Mouse (Mus musculus): ENCODE data around the gene Jak1. TPM values are rescaled to one million over a fixed set of nuclear protein-coding genes. Genes with fewer than 3 reads are reported as not detected.

Jak1 gene
- total RNA-seq, 1 experiment: 22.5 TPM

DNA sequence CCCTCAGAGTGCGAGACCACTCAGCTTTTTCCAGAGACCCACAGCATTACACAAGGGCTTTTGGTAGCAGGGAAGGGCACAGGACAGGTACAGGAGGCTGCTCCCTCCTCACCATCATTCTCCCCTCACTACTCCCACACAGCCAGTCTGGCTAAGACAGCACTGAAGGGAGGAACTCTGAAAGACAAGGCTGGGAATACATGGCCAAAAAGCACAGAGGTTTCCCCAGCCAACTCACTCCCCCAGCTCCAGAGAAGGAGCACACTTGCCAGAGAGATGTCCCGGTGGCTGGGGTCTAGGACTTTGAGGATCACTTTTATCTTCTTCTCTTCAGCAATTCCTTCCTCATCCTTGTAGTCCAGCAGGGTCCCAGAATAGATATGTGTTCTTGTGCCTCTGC is 100.9 kb downstream of the Jak1 start:
- peaks cover 8% of the 10 kb centered on the region; the same call in 1 of the 2 replicates for H3K36me3 ChIP-seq (ENCODE audit: control insufficient read depth, insufficient read depth, low read length, poor library complexity, severe bottlenecking)
- H3K9me3 ChIP-seq (ENCODE audit: control insufficient read depth, insufficient read depth, low read depth, low read length): no peaks in the 10 kb centered on the region
- H3K9ac ChIP-seq (ENCODE audit: insufficient read depth, low read depth, low read length, poor library complexity, severe bottlenecking): no peak overlapping the region
- no peaks in the 10 kb centered on the region for H3K4me1 ChIP-seq (ENCODE audit: control insufficient read depth in 2 of 2, insufficient read depth in 2 of 2, low read length in 2 of 2, poor library complexity in 1 of 2)
- DNase-seq (ENCODE audit: low read depth, low spot score): no peak
- no peak overlapping the region for H3K4me3 ChIP-seq (ENCODE audit: insufficient read depth in 1 of 2, low read depth in 1 of 2, low read length in 2 of 2, poor library complexity in 1 of 2, severe bottlenecking in 1 of 2)
- in situ Hi-C loops (cut with MboI; ENCODE audit: low sequenced_read_pairs in 2 of 2, unreplicated experiment in 2 of 2): loop anchor here in 1 of 2 experiments (10.0 kb wide), 1 partner anchor 161 kb away; no protein-coding TSS in a partner anchor
- TF ChIP-seq MAFK (IDR thresholded peaks at IDR 0.05; ENCODE audit: insufficient read depth, low read depth, low read length) (no peak), CHD2 (IDR thresholded peaks at IDR 0.05; ENCODE audit: low read depth, low read length) (no peak)
- no peak overlapping the region for H3K27ac ChIP-seq (ENCODE audit: insufficient read depth, low read depth, low read length, poor library complexity, severe bottlenecking)

DNA sequence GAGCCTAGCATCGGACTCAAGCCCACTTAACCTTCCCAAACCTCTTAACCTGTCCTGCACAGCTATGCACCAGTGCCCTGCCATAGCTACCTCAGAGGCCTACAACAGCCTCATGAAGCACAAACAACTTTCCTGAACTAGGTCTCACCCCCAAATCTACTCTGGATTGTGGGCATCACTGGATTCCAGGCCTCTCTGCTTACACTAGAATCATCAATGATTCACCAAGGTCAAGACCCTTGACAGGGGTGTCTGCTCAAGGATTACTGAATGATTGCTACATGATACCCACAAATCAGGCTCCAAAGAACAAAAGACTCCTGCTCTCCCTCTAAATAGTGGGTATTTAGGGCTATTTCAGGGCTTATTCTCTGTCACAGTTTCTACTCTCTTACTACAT is 104.3 kb downstream of the Jak1 start:
- no peak overlapping the region for H3K4me3 ChIP-seq (ENCODE audit: insufficient read depth in 1 of 2, low read depth in 1 of 2, low read length in 2 of 2, poor library complexity in 1 of 2, severe bottlenecking in 1 of 2)
- TF ChIP-seq MAFK (IDR thresholded peaks at IDR 0.05; ENCODE audit: insufficient read depth, low read depth, low read length) (no peak), HCFC1 (IDR thresholded peaks at IDR 0.05; ENCODE audit: borderline replicate concordance, insufficient read depth, low read length) (no peak), ZC3H11A (IDR thresholded peaks at IDR 0.05; ENCODE audit: borderline replicate concordance, low read depth, low read length) (no peak), ZNF384 (IDR thresholded peaks at IDR 0.05; ENCODE audit: low read depth, low read length) (no peak), CHD2 (IDR thresholded peaks at IDR 0.05; ENCODE audit: low read depth, low read length) (no peak)
- H3K9me3 ChIP-seq (ENCODE audit: control insufficient read depth, insufficient read depth, low read depth, low read length): no peaks in the 10 kb centered on the region
- no peak for DNase-seq (ENCODE audit: low read depth, low spot score)
- no peaks in the 10 kb centered on the region for H3K4me1 ChIP-seq (ENCODE audit: control insufficient read depth in 2 of 2, insufficient read depth in 2 of 2, low read length in 2 of 2, poor library complexity in 1 of 2)
- H3K36me3 ChIP-seq (ENCODE audit: control insufficient read depth, insufficient read depth, low read length, poor library complexity, severe bottlenecking): peaks cover 20% of the 10 kb centered on the region; the same call in 1 of the 2 replicates
- H3K9ac ChIP-seq (ENCODE audit: insufficient read depth, low read depth, low read length, poor library complexity, severe bottlenecking): no peak overlapping the region
- in situ Hi-C loops (cut with MboI; ENCODE audit: low sequenced_read_pairs in 2 of 2, unreplicated experiment in 2 of 2): loop anchor here in 1 of 2 experiments (10.0 kb wide), 1 partner anchor 164 kb away; no protein-coding TSS in a partner anchor
- H3K27ac ChIP-seq (ENCODE audit: insufficient read depth, low read depth, low read length, poor library complexity, severe bottlenecking): no peak overlapping the region

DNA sequence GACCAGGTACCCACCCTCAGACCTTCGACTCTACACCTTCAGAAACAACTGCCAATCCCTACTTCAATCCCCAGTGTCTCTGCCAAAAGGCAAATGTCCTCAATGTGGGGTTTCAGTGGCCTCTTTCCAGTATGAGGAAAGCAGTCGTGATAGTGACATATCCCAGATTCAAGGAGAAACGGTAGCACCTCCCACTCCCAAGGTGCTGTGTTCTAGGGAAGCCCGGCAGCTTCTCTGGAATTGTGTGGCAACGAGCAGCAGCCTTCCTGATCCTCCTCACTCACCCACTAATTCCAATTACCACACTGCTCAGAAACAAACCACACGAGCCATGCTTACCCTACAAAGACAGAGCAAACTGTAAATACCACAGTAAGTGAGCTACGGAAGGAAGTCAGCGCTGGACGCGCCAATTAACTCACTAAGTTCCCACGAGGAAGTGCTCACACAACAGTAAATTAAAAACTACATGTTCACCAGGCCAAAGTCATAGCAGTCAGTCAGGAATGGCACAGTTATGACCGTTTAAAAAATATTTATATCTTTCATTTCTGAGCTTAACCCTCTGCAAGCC is 105.8 kb downstream of the Jak1 start:
- Histone ChIP-seq H3K9me3 (ENCODE audit: control insufficient read depth, insufficient read depth, low read depth, low read length) (no peaks in the 10 kb centered on the region), H3K4me3 (ENCODE audit: insufficient read depth in 1 of 2, low read depth in 1 of 2, low read length in 2 of 2, poor library complexity in 1 of 2, severe bottlenecking in 1 of 2) (no peak overlapping the region), H3K27ac (ENCODE audit: insufficient read depth, low read depth, low read length, poor library complexity, severe bottlenecking) (no peak overlapping the region), H3K9ac (ENCODE audit: insufficient read depth, low read depth, low read length, poor library complexity, severe bottlenecking) (no peak overlapping the region), H3K36me3 (ENCODE audit: control insufficient read depth, insufficient read depth, low read length, poor library complexity, severe bottlenecking) (peaks cover 24% of the 10 kb centered on the region; the same call in 1 of the 2 replicates), H3K4me1 (ENCODE audit: control insufficient read depth in 2 of 2, insufficient read depth in 2 of 2, low read length in 2 of 2, poor library complexity in 1 of 2) (no peaks in the 10 kb centered on the region)
- in situ Hi-C loops (cut with MboI; ENCODE audit: low sequenced_read_pairs in 2 of 2, unreplicated experiment in 2 of 2): no loop called here
- no peak for DNase-seq (ENCODE audit: low read depth, low spot score)
- TF ChIP-seq ZC3H11A (IDR thresholded peaks at IDR 0.05; ENCODE audit: borderline replicate concordance, low read depth, low read length) (no peak), HCFC1 (IDR thresholded peaks at IDR 0.05; ENCODE audit: borderline replicate concordance, insufficient read depth, low read length) (no peak), CHD2 (IDR thresholded peaks at IDR 0.05; ENCODE audit: low read depth, low read length) (no peak), ZNF384 (IDR thresholded peaks at IDR 0.05; ENCODE audit: low read depth, low read length) (no peak), MAFK (IDR thresholded peaks at IDR 0.05; ENCODE audit: insufficient read depth, low read depth, low read length) (no peak)

DNA sequence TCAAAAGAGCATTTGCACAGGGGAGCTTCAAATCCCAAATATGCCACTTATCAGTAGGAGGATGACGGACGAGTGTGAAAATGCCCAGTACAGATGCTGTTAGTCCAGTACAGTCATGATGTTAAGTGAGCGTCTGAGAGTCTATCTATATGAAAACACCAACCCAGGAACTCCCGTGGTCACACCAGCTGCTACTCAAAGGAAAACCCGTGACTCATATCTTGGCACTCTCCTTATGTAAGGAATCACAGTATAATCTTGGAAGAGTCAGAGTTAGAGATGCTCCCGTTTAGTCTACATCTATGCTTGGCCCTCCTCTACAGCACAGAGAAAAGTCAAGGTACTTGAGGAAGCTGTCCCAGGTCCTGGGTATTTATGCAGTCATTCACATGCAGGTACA is 106.8 kb downstream of the Jak1 start:
- Histone ChIP-seq H3K27ac (ENCODE audit: insufficient read depth, low read depth, low read length, poor library complexity, severe bottlenecking) (no peak overlapping the region), H3K9ac (ENCODE audit: insufficient read depth, low read depth, low read length, poor library complexity, severe bottlenecking) (no peak overlapping the region), H3K36me3 (ENCODE audit: control insufficient read depth, insufficient read depth, low read length, poor library complexity, severe bottlenecking) (peaks cover 26% of the 10 kb centered on the region; the same call in 1 of the 2 replicates), H3K9me3 (ENCODE audit: control insufficient read depth, insufficient read depth, low read depth, low read length) (no peaks in the 10 kb centered on the region), H3K4me1 (ENCODE audit: control insufficient read depth in 2 of 2, insufficient read depth in 2 of 2, low read length in 2 of 2, poor library complexity in 1 of 2) (no peaks in the 10 kb centered on the region), H3K4me3 (ENCODE audit: insufficient read depth in 1 of 2, low read depth in 1 of 2, low read length in 2 of 2, poor library complexity in 1 of 2, severe bottlenecking in 1 of 2) (no peak overlapping the region)
- DNase-seq (ENCODE audit: low read depth, low spot score): no peak
- TF ChIP-seq MAFK (IDR thresholded peaks at IDR 0.05; ENCODE audit: insufficient read depth, low read depth, low read length): no peak
- no peak for TF ChIP-seq ZNF384 (IDR thresholded peaks at IDR 0.05; ENCODE audit: low read depth, low read length)
- no peak for TF ChIP-seq HCFC1 (IDR thresholded peaks at IDR 0.05; ENCODE audit: borderline replicate concordance, insufficient read depth, low read length)
- TF ChIP-seq CHD2 (IDR thresholded peaks at IDR 0.05; ENCODE audit: low read depth, low read length): no peak
- no peak for TF ChIP-seq ZC3H11A (IDR thresholded peaks at IDR 0.05; ENCODE audit: borderline replicate concordance, low read depth, low read length)
- in situ Hi-C loops (cut with MboI; ENCODE audit: low sequenced_read_pairs in 2 of 2, unreplicated experiment in 2 of 2): no loop called here

DNA sequence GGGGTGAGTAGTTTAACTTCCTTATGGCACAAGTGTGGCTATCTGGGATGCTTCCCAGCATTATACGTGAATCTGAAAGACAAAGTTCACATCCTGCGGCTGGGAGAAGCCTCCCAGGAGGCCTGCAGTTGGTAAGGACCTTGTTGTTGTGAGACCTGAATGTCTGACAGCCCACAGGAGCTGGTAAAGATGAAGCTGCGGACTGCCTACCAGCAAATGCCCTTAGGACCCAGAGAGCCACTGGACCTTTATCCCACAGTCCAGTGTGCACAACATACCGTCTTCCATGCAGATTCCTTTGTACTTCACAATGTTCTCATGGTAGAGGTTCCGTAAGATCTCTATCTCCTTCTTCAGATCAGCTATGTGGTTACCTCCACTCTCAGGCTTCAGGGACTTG is 107.6 kb downstream of the Jak1 start:
- no peak overlapping the region for H3K27ac ChIP-seq (ENCODE audit: insufficient read depth, low read depth, low read length, poor library complexity, severe bottlenecking)
- TF ChIP-seq ZNF384 (IDR thresholded peaks at IDR 0.05; ENCODE audit: low read depth, low read length) (no peak), ZC3H11A (IDR thresholded peaks at IDR 0.05; ENCODE audit: borderline replicate concordance, low read depth, low read length) (no peak), MAFK (IDR thresholded peaks at IDR 0.05; ENCODE audit: insufficient read depth, low read depth, low read length) (no peak), CHD2 (IDR thresholded peaks at IDR 0.05; ENCODE audit: low read depth, low read length) (no peak), HCFC1 (IDR thresholded peaks at IDR 0.05; ENCODE audit: borderline replicate concordance, insufficient read depth, low read length) (no peak)
- no peaks in the 10 kb centered on the region for H3K9me3 ChIP-seq (ENCODE audit: control insufficient read depth, insufficient read depth, low read depth, low read length)
- in situ Hi-C loops (cut with MboI; ENCODE audit: low sequenced_read_pairs in 2 of 2, unreplicated experiment in 2 of 2): no loop called here
- H3K4me3 ChIP-seq (ENCODE audit: insufficient read depth in 1 of 2, low read depth in 1 of 2, low read length in 2 of 2, poor library complexity in 1 of 2, severe bottlenecking in 1 of 2): no peak overlapping the region
- no peaks in the 10 kb centered on the region for H3K4me1 ChIP-seq (ENCODE audit: control insufficient read depth in 2 of 2, insufficient read depth in 2 of 2, low read length in 2 of 2, poor library complexity in 1 of 2)
- peaks cover 29% of the 10 kb centered on the region; the same call in 1 of the 2 replicates for H3K36me3 ChIP-seq (ENCODE audit: control insufficient read depth, insufficient read depth, low read length, poor library complexity, severe bottlenecking)
- no peak for DNase-seq (ENCODE audit: low read depth, low spot score)
- H3K9ac ChIP-seq (ENCODE audit: insufficient read depth, low read depth, low read length, poor library complexity, severe bottlenecking): no peak overlapping the region
